In the genomic region with DNA sequence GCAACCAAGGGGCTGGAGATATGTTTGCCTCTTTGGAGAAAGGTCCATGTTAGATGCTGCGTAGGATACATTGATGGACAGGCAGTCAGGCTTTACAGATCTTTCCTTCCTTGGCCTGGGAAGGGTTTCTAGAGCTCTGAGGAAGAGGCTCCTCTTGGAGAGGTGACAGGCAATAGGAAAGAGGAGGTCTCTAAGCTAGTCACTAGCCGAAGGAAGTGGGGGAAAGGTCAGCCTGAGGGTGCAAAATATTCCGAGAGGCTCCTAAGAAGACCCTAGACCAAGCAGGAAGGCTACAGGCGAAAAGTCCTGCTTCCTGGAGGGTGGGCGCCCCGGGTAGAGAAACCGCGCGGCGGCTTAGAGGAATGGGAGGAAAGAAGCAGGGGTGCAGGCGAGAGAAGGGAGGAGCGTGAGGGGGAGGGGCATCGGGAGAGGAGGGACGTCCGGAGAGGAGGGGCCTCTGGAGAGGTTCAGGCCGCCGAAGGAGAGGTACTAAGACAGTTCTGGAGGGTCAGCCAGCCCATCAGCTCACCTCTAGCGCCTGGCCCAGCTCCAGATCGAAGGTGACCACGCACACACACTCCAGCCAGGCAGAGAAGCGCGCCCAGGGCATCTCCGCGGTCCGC, we compare ENCODE assay signal across 7 mouse cellular contexts. TPM values are rescaled to one million over a fixed set of nuclear protein-coding genes. Genes with fewer than 3 reads are reported as not detected.
DNase-seq lines count a peak whose midpoint lies in the region; ATAC-seq lines count a peak whose summit lies in the region.

No protein-coding gene starts in this region.

- peaks cover 1% of the 10 kb centered on the region; the same call in 1 of the 2 replicates for H3K36me3 ChIP-seq in limb, embryonic 13.5 days
- 0 out of 2 replicates have a peak, but pooled peaks cover 1% of the 10 kb centered on the region for H3K36me3 ChIP-seq in midbrain, embryonic 15.5 days (replicated peaks)

- H3K4me1 ChIP-seq in limb, embryonic 13.5 days, result peaks cover 15% of the 10 kb centered on the region
- peaks cover 20% of the 10 kb centered on the region for H3K4me1 ChIP-seq in midbrain, embryonic 15.5 days

- peak; percentile 95 for DNase-seq in adrenal gland, postnatal 10 days
- peak; percentile 92 for DNase-seq in embryo, embryonic 9.5 days (ENCODE audit: extremely low spot score)
- peak; percentile 92 for DNase-seq in kidney, adult 11 months
- peak; percentile 86 to 94 for DNase-seq in spleen, postnatal 10 days (ENCODE audit: low spot score in 2 of 2)

- WGBS in limb, embryonic 13.5 days, result under 1% methylated on average over 25 of the region's 25 CpGs
- 1% methylated on average over 25 of the region's 25 CpGs for WGBS in midbrain, embryonic 15.5 days

- ATAC-seq in granulocyte monocyte progenitor cell, adult 5-6 weeks (replicated peaks; ENCODE audit: poor library complexity, severe bottlenecking), result peak; percentile 86
- peak; percentile 95 for ATAC-seq in limb, embryonic 13.5 days (ENCODE audit: low FRiP score, low read depth)
- peak; percentile 91 for ATAC-seq in midbrain, embryonic 15.5 days (replicated peaks)

- no peaks in the 10 kb centered on the region for H3K27me3 ChIP-seq in limb, embryonic 13.5 days
- H3K27me3 ChIP-seq in midbrain, embryonic 15.5 days (replicated peaks), result no peaks in the 10 kb centered on the region

- peak overlapping the region; percentile 78 for H3K4me2 ChIP-seq in limb, embryonic 13.5 days (replicated peaks)
- peak overlapping the region; percentile 70 for H3K4me2 ChIP-seq in midbrain, embryonic 15.5 days

- H3K27ac ChIP-seq in limb, embryonic 13.5 days, result peak overlapping the region; percentile 99
- peak overlapping the region; percentile 98 for H3K27ac ChIP-seq in midbrain, embryonic 15.5 days

- peak overlapping the region; percentile 96 for H3K9ac ChIP-seq in limb, embryonic 13.5 days
- H3K9ac ChIP-seq in midbrain, embryonic 15.5 days, result peak overlapping the region; percentile 98

- H3K9me3 ChIP-seq in limb, embryonic 13.5 days, result no peaks in the 10 kb centered on the region
- no peaks in the 10 kb centered on the region for H3K9me3 ChIP-seq in midbrain, embryonic 15.5 days

- peak overlapping the region; percentile 89 for H3K4me3 ChIP-seq in limb, embryonic 13.5 days
- H3K4me3 ChIP-seq in midbrain, embryonic 15.5 days, result peak overlapping the region; percentile 91

RNA-seq across cellular contexts. Expression of a gene that starts 0.5 kb away (rescaled TPM):
- total RNA-seq in adrenal gland, postnatal 10 days (2021), result 1 to 10 TPM; 4.7 to 7.4 TPM
- 4.3 and 6.1 TPM in 2 replicates for total RNA-seq in granulocyte monocyte progenitor cell, adult 5-6 weeks (2014; fragmentation: Nextera tagmentation)
- 2.5 and 4.7 TPM in 2 replicates for total RNA-seq in granulocyte monocyte progenitor cell, adult 5-6 weeks (2017)
- polyA plus RNA-seq in limb, embryonic 13.5 days (2015; fragmentation: Nextera tagmentation; extraction: Ambion mirVana), result 22.8 and 25.8 TPM in 2 replicates
- polyA plus RNA-seq in midbrain, embryonic 15.5 days (2015; fragmentation: Nextera tagmentation; extraction: Ambion mirVana), result 117 and 123 TPM in 2 replicates

RNA-seq across cellular contexts. Expression of a gene that starts 15.2 kb away (rescaled TPM):
- 100 to 1,000 TPM in 1 of 2 experiments, 10 to 100 TPM in 1; 96.8 to 105 TPM for total RNA-seq in adrenal gland, postnatal 10 days (2021)
- total RNA-seq in granulocyte monocyte progenitor cell, adult 5-6 weeks (2014; fragmentation: Nextera tagmentation), result 19.1 and 23.4 TPM in 2 replicates
- total RNA-seq in granulocyte monocyte progenitor cell, adult 5-6 weeks (2017), result 11.0 and 14.7 TPM in 2 replicates
- 130 and 144 TPM in 2 replicates for polyA plus RNA-seq in limb, embryonic 13.5 days (2015; fragmentation: Nextera tagmentation; extraction: Ambion mirVana)
- 101 and 108 TPM in 2 replicates for polyA plus RNA-seq in midbrain, embryonic 15.5 days (2015; fragmentation: Nextera tagmentation; extraction: Ambion mirVana)

RNA-seq across cellular contexts. Expression of a gene that starts 15.6 kb away (rescaled TPM):
- total RNA-seq in adrenal gland, postnatal 10 days (2021), result 10 to 100 TPM; 41.8 to 52.0 TPM
- 9.2 and 10.5 TPM in 2 replicates for total RNA-seq in granulocyte monocyte progenitor cell, adult 5-6 weeks (2014; fragmentation: Nextera tagmentation)
- 5.8 and 6.4 TPM in 2 replicates for total RNA-seq in granulocyte monocyte progenitor cell, adult 5-6 weeks (2017)
- 31.8 and 36.3 TPM in 2 replicates for polyA plus RNA-seq in limb, embryonic 13.5 days (2015; fragmentation: Nextera tagmentation; extraction: Ambion mirVana)
- polyA plus RNA-seq in midbrain, embryonic 15.5 days (2015; fragmentation: Nextera tagmentation; extraction: Ambion mirVana), result 83.2 and 89.8 TPM in 2 replicates

RNA-seq across cellular contexts. Expression of a gene that starts 46.4 kb away (rescaled TPM):
- total RNA-seq in adrenal gland, postnatal 10 days (2021), result 1 to 10 TPM; 5.1 to 7.3 TPM
- not detected in 2 replicates for total RNA-seq in granulocyte monocyte progenitor cell, adult 5-6 weeks (2014; fragmentation: Nextera tagmentation)
- not detected in 2 replicates for total RNA-seq in granulocyte monocyte progenitor cell, adult 5-6 weeks (2017)
- 8.4 and 10.4 TPM in 2 replicates for polyA plus RNA-seq in limb, embryonic 13.5 days (2015; fragmentation: Nextera tagmentation; extraction: Ambion mirVana)
- polyA plus RNA-seq in midbrain, embryonic 15.5 days (2015; fragmentation: Nextera tagmentation; extraction: Ambion mirVana), result 30.8 and 32.5 TPM in 2 replicates

RNA-seq across cellular contexts. Expression of a gene that starts 55.3 kb away (rescaled TPM):
- total RNA-seq in adrenal gland, postnatal 10 days (2021), result 10 to 100 TPM; 10.1 to 19.3 TPM
- total RNA-seq in granulocyte monocyte progenitor cell, adult 5-6 weeks (2014; fragmentation: Nextera tagmentation), result not detected in 2 replicates
- total RNA-seq in granulocyte monocyte progenitor cell, adult 5-6 weeks (2017), result 0.93 TPM in 1 of 2 replicates, not detected in the other
- polyA plus RNA-seq in limb, embryonic 13.5 days (2015; fragmentation: Nextera tagmentation; extraction: Ambion mirVana), result 6.4 and 6.5 TPM in 2 replicates
- 4.0 and 5.1 TPM in 2 replicates for polyA plus RNA-seq in midbrain, embryonic 15.5 days (2015; fragmentation: Nextera tagmentation; extraction: Ambion mirVana)

Comparison
In these comparisons a context has a peak if more than half of its experiments do, and no peak if none do; other contexts are left out.
1. Peak in every context shown above with its lines: DNase-seq, ATAC-seq, H3K4me3 ChIP-seq and H3K27ac ChIP-seq.
2. RNA of a gene that starts 15.2 kb away (total RNA-seq): 96.8 to 105 TPM in adrenal gland, postnatal 10 days; 11.0 to 23.4 TPM in granulocyte monocyte progenitor cell, adult 5-6 weeks; every median in the first group is over 4 times any median in the second.